Mouse (Mus musculus) testis, adult 2 months (tissue): ENCODE measurements around the gene Ccnq.

Experiments
- CTCF ChIP-seq: fragments of 200-500 bp; IDR thresholded peaks from 2 replicates; pipeline ENCODE4 v1.5.1; 2012; ENCODE audit warnings: low read depth, mild to moderate bottlenecking, inconsistent platforms, low read length, moderate library complexity; ENCODE audit not compliant: control insufficient read depth, insufficient read depth, insufficient replicate concordance
- POLR2A ChIP-seq: fragments of 200-500 bp; IDR thresholded peaks from 2 replicates; pipeline ENCODE4 v1.6.1; 2012; ENCODE audit warnings: low read depth, mild to moderate bottlenecking, inconsistent platforms, low read length, moderate library complexity; ENCODE audit not compliant: control insufficient read depth

- TF ChIP-seq CTCF (no peak), POLR2A (no peak)
These were observed 30.1 kb downstream of the Ccnq start for GRCm38 (mm10) chr11:78721419-78721818.
